Mouse (Mus musculus): ENCODE results near the gene Atg9a. TPM values are rescaled to one million over a fixed set of nuclear protein-coding genes. Genes with fewer than 3 reads are reported as not detected.

Atg9a gene
- polyA plus RNA-seq, 1 experiment from 2014 or later: 24.1 TPM

DNA sequence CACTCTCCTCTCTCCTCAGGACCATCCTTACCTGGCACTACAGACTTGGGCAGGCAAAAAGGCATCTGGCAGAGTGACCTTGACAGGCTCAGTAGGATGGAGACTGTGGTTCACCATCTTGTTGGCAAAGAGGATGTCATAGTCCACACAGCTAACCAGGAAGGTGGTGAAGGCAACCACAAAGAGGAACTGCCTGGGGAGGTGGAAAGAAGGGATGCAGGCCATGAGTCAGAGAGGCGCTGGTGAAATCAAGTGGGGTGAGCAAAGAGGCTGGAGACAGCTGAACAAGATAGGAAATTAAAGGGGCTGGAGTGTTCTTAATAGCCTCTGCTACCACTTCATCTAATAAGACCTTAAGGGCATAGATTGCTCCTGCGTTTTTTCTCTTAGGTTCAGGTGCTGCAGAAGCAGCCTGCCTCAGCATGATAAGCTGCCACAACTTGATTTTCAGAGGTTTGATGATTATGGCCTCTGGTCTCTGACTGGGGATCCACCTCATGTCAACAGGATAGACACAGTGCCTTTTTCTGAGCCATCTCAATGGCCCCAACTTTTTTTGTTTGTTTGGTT is 4.0 kb downstream of the Atg9a start:
- Histone ChIP-seq H3K36me3 (peaks cover 56% of the 10 kb centered on the region), H3K9ac (replicated peaks) (no peak overlapping the region), H3K4me1 (replicated peaks) (peaks cover 10% of the 10 kb centered on the region), H3K27ac (no peak overlapping the region), H3K4me3 (replicated peaks) (no peak overlapping the region), H3K4me2 (no peak overlapping the region), H3K9me3 (no peaks in the 10 kb centered on the region), H3K27me3 (no peaks in the 10 kb centered on the region)
- ATAC-seq (ENCODE audit: insufficient number of reproducible peaks, insufficient read depth, low FRiP score, low TSS enrichment, low read depth): no peak
- 83% methylated on average over 2 of the region's 2 CpGs for WGBS

DNA sequence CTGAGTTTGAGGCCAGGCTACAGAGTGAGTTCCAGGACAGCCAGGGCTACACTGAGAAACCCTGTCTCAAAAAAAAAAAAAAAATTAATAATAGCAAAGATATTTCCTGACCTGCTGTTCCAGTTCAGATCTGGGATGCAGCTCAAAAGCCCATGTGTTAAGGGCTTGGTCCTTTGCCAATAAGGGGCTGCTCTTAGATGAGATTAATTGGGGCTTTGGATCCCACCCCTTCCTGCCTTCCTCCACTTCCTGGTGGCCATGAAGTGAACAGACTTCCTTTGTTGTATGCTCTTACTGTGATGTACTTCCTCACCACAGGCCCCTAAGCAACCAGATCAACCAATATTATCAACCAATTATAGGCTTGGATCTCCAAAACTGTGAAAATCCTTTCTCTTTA is 4.9 kb downstream of the Atg9a start:
- H3K4me3 ChIP-seq (replicated peaks): no peak overlapping the region
- peaks cover 65% of the 10 kb centered on the region for H3K36me3 ChIP-seq
- ATAC-seq (ENCODE audit: insufficient number of reproducible peaks, insufficient read depth, low FRiP score, low TSS enrichment, low read depth): no peak
- H3K4me1 ChIP-seq (replicated peaks): peaks cover 8% of the 10 kb centered on the region
- no peak overlapping the region for H3K27ac ChIP-seq
- no peak overlapping the region for H3K4me2 ChIP-seq
- no peaks in the 10 kb centered on the region for H3K9me3 ChIP-seq
- H3K9ac ChIP-seq (replicated peaks): no peak overlapping the region
- H3K27me3 ChIP-seq: no peaks in the 10 kb centered on the region

DNA sequence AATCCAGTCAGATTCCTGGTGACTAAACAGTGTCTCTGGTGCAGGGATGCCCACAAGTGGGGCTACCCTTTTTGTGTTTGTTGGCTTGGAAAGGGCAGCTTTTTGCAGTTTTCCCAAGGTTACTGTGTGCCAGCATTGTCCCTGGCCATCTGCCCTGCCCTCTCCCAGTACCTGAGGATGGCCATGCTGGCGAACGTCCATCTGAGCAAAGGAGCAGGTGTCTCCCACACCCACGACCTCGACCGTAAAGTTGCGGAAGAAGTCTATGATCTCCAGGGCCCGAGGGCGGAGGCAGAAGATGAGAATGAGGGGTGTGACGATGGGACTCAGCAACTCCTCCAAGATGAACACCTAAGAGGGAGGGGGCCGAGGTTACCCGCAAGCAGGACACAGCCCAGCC is 6.5 kb downstream of the Atg9a start:
- WGBS: 89% methylated on average over 11 of the region's 11 CpGs
- Histone ChIP-seq H3K27ac (no peak overlapping the region), H3K4me3 (replicated peaks) (no peak overlapping the region), H3K4me2 (no peak overlapping the region), H3K27me3 (no peaks in the 10 kb centered on the region), H3K9ac (replicated peaks) (no peak overlapping the region), H3K4me1 (replicated peaks) (peaks cover 4% of the 10 kb centered on the region; the same call in 1 of the 2 replicates), H3K9me3 (no peaks in the 10 kb centered on the region), H3K36me3 (peaks cover 70% of the 10 kb centered on the region)
- no peak for ATAC-seq (ENCODE audit: insufficient number of reproducible peaks, insufficient read depth, low FRiP score, low TSS enrichment, low read depth)

GRCm38 (mm10) chr1:75182160-75182559 is 9.8 kb downstream of the Atg9a start:
- 83% methylated on average over 4 of the region's 4 CpGs for whole genome bisulfite sequencing
- peaks cover 59% of the 10 kb centered on the region for H3K36me3 ChIP-seq
- ATAC-seq (ENCODE audit: insufficient number of reproducible peaks, insufficient read depth, low FRiP score, low TSS enrichment, low read depth): no peak
- H3K4me2 ChIP-seq: no peak overlapping the region
- no peak overlapping the region for H3K4me3 ChIP-seq (replicated peaks)
- no peaks in the 10 kb centered on the region for H3K27me3 ChIP-seq
- H3K4me1 ChIP-seq (replicated peaks): peaks cover 22% of the 10 kb centered on the region
- H3K27ac ChIP-seq: no peak overlapping the region
- H3K9me3 ChIP-seq: no peaks in the 10 kb centered on the region
- H3K9ac ChIP-seq (replicated peaks): no peak overlapping the region

GRCm38 (mm10) chr1:75181377-75181870 is 10.6 kb downstream of the Atg9a start:
- no peak for ATAC-seq (ENCODE audit: insufficient number of reproducible peaks, insufficient read depth, low FRiP score, low TSS enrichment, low read depth)
- 81% methylated on average over 4 of the region's 4 CpGs for WGBS
- H3K27me3 ChIP-seq: no peaks in the 10 kb centered on the region
- no peaks in the 10 kb centered on the region for H3K9me3 ChIP-seq
- H3K4me2 ChIP-seq: no peak overlapping the region
- no peak overlapping the region for H3K4me3 ChIP-seq (replicated peaks)
- H3K36me3 ChIP-seq: peaks cover 59% of the 10 kb centered on the region
- peaks cover 22% of the 10 kb centered on the region for H3K4me1 ChIP-seq (replicated peaks)
- no peak overlapping the region for H3K9ac ChIP-seq (replicated peaks)
- no peak overlapping the region for H3K27ac ChIP-seq

GRCm38 (mm10) chr1:75180741-75181140 is 11.3 kb downstream of the Atg9a start:
- Histone ChIP-seq H3K4me2 (peak overlapping the region; percentile 99), H3K4me3 (replicated peaks) (peak overlapping the region; percentile 65), H3K27me3 (no peaks in the 10 kb centered on the region), H3K9me3 (no peaks in the 10 kb centered on the region), H3K9ac (replicated peaks) (no peak overlapping the region; the same call in 1 of the 2 replicates), H3K4me1 (replicated peaks) (peaks cover 22% of the 10 kb centered on the region), H3K36me3 (peaks cover 59% of the 10 kb centered on the region), H3K27ac (no peak overlapping the region)
- WGBS: 34% methylated on average over 7 of the region's 7 CpGs
- no peak for ATAC-seq (ENCODE audit: insufficient number of reproducible peaks, insufficient read depth, low FRiP score, low TSS enrichment, low read depth)

GRCm38 (mm10) chr1:75180105-75180590 is 11.8 kb downstream of the Atg9a start, which contains the start of gene Abcb6:
Abcb6 (minus strand) TSS chr1:75180392.
- H3K9me3 ChIP-seq: no peaks in the 10 kb centered on the region
- WGBS: under 1% methylated on average over 31 of the region's 31 CpGs
- H3K4me3 ChIP-seq (replicated peaks): peak within 1 kb of the TSS; percentile 65
- H3K4me1 ChIP-seq (replicated peaks): peaks cover 22% of the 10 kb centered on the region
- peak within 1 kb of the TSS; percentile 31; the same call in 1 of the 2 replicates for H3K27ac ChIP-seq
- peak within 1 kb of the TSS; percentile 99 for H3K4me2 ChIP-seq
- H3K27me3 ChIP-seq: no peaks in the 10 kb centered on the region
- peak within 1 kb of the TSS; percentile 76 for H3K9ac ChIP-seq (replicated peaks)
- ATAC-seq (ENCODE audit: insufficient number of reproducible peaks, insufficient read depth, low FRiP score, low TSS enrichment, low read depth): peak; percentile 85
- peaks cover 59% of the 10 kb centered on the region for H3K36me3 ChIP-seq

DNA sequence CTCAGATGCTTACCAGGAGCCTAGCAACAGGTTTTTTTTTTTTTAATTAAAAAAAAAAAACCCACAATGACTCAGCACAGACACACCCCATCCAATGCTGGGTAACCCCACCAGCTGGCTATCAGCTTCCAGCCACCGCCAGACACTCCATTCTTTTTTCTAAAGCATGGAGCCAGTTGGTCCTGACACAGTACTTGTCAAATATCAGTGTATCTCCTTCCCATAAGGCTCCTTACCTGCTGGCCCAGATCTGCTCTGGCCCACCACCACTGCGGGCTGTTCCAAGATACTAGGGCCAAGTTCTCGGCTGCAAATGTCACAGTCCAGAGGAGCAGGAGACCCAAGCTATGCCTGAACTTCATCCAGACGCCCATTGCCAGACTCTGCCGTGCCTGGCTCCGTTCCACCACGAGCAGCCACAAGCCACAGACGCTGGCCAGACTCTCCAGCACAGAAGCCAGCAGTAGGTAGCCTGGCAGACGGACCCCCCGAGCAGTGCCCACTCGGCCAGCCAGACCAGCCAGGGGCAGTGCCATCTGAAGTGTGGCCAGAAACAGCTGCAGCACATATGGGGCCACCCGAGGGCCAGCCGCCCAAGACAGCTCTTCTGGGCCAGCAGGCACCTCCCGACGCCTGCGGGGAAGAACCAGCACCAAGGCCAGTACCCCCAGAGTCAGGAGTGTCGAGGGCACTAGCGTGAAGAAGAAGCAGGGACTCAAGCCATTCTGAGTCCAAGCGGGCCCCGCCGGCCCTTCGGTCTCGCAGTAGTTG is 12.5 kb downstream of the Atg9a start:
- H3K27me3 ChIP-seq: no peaks in the 10 kb centered on the region
- 11% methylated on average over 23 of the region's 23 CpGs for whole genome bisulfite sequencing
- H3K36me3 ChIP-seq: peaks cover 56% of the 10 kb centered on the region
- H3K4me1 ChIP-seq (replicated peaks): peaks cover 22% of the 10 kb centered on the region
- no peaks in the 10 kb centered on the region for H3K9me3 ChIP-seq
- H3K9ac ChIP-seq (replicated peaks): peak overlapping the region; percentile 76
- peak overlapping the region; percentile 31; the same call in 1 of the 2 replicates for H3K27ac ChIP-seq
- H3K4me2 ChIP-seq: peak overlapping the region; percentile 99
- peak overlapping the region; percentile 65 for H3K4me3 ChIP-seq (replicated peaks)
- peak; percentile 26; the same call in 1 of the 2 replicates for ATAC-seq (ENCODE audit: insufficient number of reproducible peaks, insufficient read depth, low FRiP score, low TSS enrichment, low read depth)

- Histone ChIP-seq H3K4me2 (peak within 1 kb of the TSS; percentile 69), H3K27me3 (no peaks in the 10 kb centered on the region), H3K36me3 (peaks cover 40% of the 10 kb centered on the region), H3K27ac (peak within 1 kb of the TSS; percentile 91), H3K4me1 (replicated peaks) (peaks cover 11% of the 10 kb centered on the region), H3K4me3 (replicated peaks) (peak within 1 kb of the TSS; percentile 70), H3K9ac (replicated peaks) (peak within 1 kb of the TSS; percentile 54), H3K9me3 (no peaks in the 10 kb centered on the region)
- WGBS: 1% methylated on average over 59 of the region's 59 CpGs
- peak; percentile 97 for ATAC-seq (ENCODE audit: insufficient number of reproducible peaks, insufficient read depth, low FRiP score, low TSS enrichment, low read depth)
Measured at GRCm38 (mm10) chr1:75168472-75169464, 23.2 kb downstream of the Atg9a start, which contains the start of gene Zfand2b. Zfand2b (plus strand) TSS chr1:75168646.

- H3K36me3 ChIP-seq: peaks cover 33% of the 10 kb centered on the region
- H3K9ac ChIP-seq (replicated peaks): peak overlapping the region; percentile 54
- H3K27me3 ChIP-seq: no peaks in the 10 kb centered on the region
- peak overlapping the region; percentile 70 for H3K4me3 ChIP-seq (replicated peaks)
- H3K4me1 ChIP-seq (replicated peaks): peaks cover 11% of the 10 kb centered on the region
- H3K4me2 ChIP-seq: peak overlapping the region; percentile 69
- H3K27ac ChIP-seq: peak overlapping the region; percentile 91; the same call in 1 of the 2 replicates
- peak; percentile 45 for ATAC-seq (ENCODE audit: insufficient number of reproducible peaks, insufficient read depth, low FRiP score, low TSS enrichment, low read depth)
- WGBS: 9% methylated on average over 7 of the region's 7 CpGs
- no peaks in the 10 kb centered on the region for H3K9me3 ChIP-seq
Measured at GRCm38 (mm10) chr1:75168093-75168471, 23.9 kb downstream of the Atg9a start.

All from limb, embryonic 12.5 days (tissue).